Mouse (Mus musculus) neural tube, embryonic 13.5 days (tissue): ENCODE measurements around the gene Th. TPM values are rescaled to one million over a fixed set of nuclear protein-coding genes. Genes with fewer than 3 reads are reported as not detected.

Source experiments
- ATAC-seq: fragments of 200-750 bp; cut with Nextera tagmentation; 2 replicates; pipeline ENCODE4 v1.8.0; 2017; ENCODE audit warnings: low read depth, mild to moderate bottlenecking, moderate TSS enrichment, moderate library complexity
- H3K27ac ChIP-seq: fragments of 300-500 bp; sonication (generic); replicated peaks from 2 replicates; pipeline ENCODE4 v1.5.1; 2015; ENCODE audit warnings: moderate library complexity, mild to moderate bottlenecking, inconsistent platforms
- H3K27me3 ChIP-seq: fragments of 300-500 bp; sonication (generic); 2 replicates; pipeline ENCODE4 v1.6.1; 2015; ENCODE audit warnings: mild to moderate bottlenecking, inconsistent platforms
- H3K36me3 ChIP-seq: fragments of 300-500 bp; sonication (generic); 2 replicates; pipeline ENCODE4 v1.6.1; 2015; ENCODE audit warnings: mild to moderate bottlenecking, inconsistent platforms
- H3K4me1 ChIP-seq: fragments of 300-500 bp; sonication (generic); replicated peaks from 2 replicates; pipeline ENCODE4 v1.6.1; 2015; ENCODE audit warnings: inconsistent platforms
- H3K4me2 ChIP-seq: fragments of 300-500 bp; sonication (generic); 2 replicates; pipeline ENCODE4 v1.6.1; 2015; ENCODE audit warnings: inconsistent platforms, mild to moderate bottlenecking, moderate library complexity
- H3K4me3 ChIP-seq: fragments of 300-500 bp; sonication (generic); 2 replicates; pipeline ENCODE4 v1.5.1; 2015; ENCODE audit warnings: mild to moderate bottlenecking, inconsistent platforms
- H3K9ac ChIP-seq: fragments of 300-500 bp; sonication (generic); 2 replicates; pipeline ENCODE4 v1.6.1; 2015; ENCODE audit warnings: moderate library complexity, mild to moderate bottlenecking, inconsistent platforms
- H3K9me3 ChIP-seq: fragments of 300-500 bp; sonication (generic); 2 replicates; pipeline ENCODE4 v1.6.1; 2016; ENCODE audit warnings: inconsistent platforms
- WGBS: fragments of 180-500 bp; shearing (Covaris S2); methylation state at CpG from one replicate; pipeline ENCODE4 v1.1.7; 2015; 5-methylcytosine and 5-hydroxymethylcytosine counted together
- polyA plus RNA-seq: library from polyadenylated mRNA; unstranded; fragments of >200 nt; fragmentation: Nextera tagmentation; extraction: Ambion mirVana; gene quantifications from 2 replicates; pipeline ENCODE4 v1.2.1, GENCODE M21; 2015

The Th gene
- 69.6 and 98.6 TPM in 2 replicates for polyA plus RNA-seq

DNA sequence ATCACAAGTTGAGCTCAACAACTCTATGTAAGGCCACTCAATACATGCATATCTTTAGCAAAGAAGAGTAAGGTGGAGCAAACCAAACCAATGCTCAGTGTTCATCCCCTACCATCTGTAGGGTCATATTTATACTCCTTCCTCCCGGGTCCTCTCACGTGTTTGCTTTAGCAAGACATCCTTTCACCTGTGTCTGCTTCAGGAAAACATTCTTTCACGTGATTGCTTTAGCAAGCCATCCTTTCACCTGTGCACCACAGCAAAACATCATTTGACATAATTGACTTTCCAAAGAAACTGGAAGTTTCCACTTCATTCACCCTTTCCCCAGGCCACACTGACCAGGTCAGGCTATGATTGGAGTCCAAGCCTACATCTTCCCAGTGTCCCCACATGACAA, at the start of gene Th:
Th (minus strand) TSS at position 101 of the 400 bp plus-strand sequence.
- Histone ChIP-seq H3K4me2 (no peak within 1 kb of the TSS), H3K4me1 (no peaks in the 10 kb centered on the region), H3K36me3 (no peaks in the 10 kb centered on the region), H3K9ac (no peak within 1 kb of the TSS), H3K9me3 (no peaks in the 10 kb centered on the region), H3K27ac (no peak within 1 kb of the TSS), H3K4me3 (no peak within 1 kb of the TSS), H3K27me3 (no peaks in the 10 kb centered on the region)
- no peak for ATAC-seq
- WGBS: 80% methylated on average over 3 of the region's 3 CpGs

DNA sequence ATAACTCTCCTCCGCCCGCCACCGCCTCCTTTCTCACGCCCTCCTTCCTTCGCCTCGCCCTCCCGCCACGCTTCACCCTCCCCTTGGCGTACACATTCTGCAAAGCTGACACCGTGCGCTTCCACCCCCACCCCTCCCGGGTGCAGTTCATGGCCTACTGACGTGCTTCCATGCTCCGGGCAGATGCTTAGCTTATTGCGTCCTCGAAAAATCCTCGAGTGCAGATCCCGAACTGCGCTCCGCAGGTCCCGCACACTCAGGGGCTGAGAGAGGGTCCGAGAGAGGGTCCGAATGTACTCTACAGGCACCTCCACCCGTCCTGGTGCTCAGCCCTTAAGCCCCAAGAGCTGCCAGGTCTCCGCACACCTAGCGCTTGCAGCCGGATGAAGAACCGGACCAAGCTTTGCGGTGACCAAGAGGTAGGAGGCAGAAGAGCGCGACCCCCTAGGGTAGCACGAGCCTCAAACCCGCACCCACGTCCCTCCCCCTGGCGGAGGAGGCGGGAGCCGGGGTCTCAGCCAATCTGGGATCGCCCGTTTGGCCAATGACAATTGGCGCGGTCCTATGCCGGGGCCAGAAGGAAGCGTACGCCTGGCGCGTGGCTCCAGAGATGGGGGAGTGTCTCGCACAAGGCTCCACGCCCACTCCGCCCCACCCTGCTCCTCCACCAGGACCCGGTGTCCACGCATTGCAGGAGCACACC, 38.0 kb upstream of the Th start, which contains the start of gene Ascl2:
Ascl2 (minus strand) TSS at position 456 of the 703 bp plus-strand sequence.
- H3K4me1 ChIP-seq: peaks cover 25% of the 10 kb centered on the region
- peak within 1 kb of the TSS; percentile 88 for H3K4me2 ChIP-seq
- WGBS: 1% methylated on average over 50 of the region's 51 CpGs
- peak; percentile 60 for ATAC-seq
- H3K36me3 ChIP-seq: no peaks in the 10 kb centered on the region
- H3K27ac ChIP-seq: no peak within 1 kb of the TSS
- peak within 1 kb of the TSS; percentile 46 for H3K9ac ChIP-seq
- peak within 1 kb of the TSS; percentile 44 for H3K4me3 ChIP-seq
- H3K9me3 ChIP-seq: no peaks in the 10 kb centered on the region
- peaks cover 85% of the 10 kb centered on the region for H3K27me3 ChIP-seq

DNA sequence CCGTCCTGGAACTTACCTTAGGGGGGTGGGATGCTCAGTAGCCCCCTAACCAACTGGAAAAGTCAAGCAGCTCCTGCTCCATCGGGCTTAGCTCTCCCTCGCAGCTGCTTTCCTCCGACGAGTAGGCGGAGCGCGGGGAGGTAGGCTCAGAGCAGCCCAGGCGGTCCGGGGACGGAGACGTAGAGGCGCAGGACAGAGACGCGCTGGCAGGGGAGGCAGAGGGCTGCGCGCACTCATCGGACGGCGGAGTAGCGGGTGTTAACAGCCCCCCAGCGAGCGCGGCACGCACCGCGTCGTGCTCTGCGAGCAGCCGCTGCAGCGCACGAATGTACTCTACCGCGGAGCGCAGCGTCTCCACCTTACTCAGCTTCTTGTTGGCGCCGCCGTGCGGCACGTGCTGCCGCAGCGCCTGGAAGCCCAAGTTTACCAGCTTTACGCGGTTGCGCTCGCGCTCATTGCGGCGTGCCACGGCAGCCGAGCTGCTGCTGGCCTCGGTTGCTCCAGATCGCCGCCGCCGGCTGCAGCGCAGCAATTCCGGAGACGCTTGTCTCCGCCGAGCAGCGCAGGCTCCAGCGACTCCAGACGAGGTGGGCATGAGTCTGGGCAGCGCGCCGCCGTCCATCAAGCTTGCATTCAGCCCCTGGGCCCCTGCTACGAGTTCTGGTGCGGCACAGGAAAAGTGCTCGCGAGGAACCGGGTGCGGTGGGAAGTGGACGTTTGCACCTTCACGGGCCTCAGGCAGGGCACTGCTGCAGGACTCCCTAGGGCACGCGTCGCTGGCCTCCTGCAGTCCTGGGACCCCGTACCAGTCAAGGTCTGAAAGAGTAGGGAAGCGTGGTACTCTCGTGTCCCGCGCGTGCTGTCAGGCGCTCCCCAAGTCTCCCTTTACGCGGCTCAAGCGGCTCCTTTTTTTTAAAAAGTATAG, 37.2 kb upstream of the Th start:
- Histone ChIP-seq H3K27ac (no peak overlapping the region), H3K36me3 (no peaks in the 10 kb centered on the region), H3K9me3 (no peaks in the 10 kb centered on the region), H3K27me3 (peaks cover 85% of the 10 kb centered on the region), H3K4me3 (peak overlapping the region; percentile 44), H3K9ac (peak overlapping the region; percentile 46), H3K4me2 (peak overlapping the region; percentile 88), H3K4me1 (peaks cover 25% of the 10 kb centered on the region)
- peak; percentile 88 for ATAC-seq
- under 1% methylated on average over 90 of the region's 90 CpGs for WGBS

DNA sequence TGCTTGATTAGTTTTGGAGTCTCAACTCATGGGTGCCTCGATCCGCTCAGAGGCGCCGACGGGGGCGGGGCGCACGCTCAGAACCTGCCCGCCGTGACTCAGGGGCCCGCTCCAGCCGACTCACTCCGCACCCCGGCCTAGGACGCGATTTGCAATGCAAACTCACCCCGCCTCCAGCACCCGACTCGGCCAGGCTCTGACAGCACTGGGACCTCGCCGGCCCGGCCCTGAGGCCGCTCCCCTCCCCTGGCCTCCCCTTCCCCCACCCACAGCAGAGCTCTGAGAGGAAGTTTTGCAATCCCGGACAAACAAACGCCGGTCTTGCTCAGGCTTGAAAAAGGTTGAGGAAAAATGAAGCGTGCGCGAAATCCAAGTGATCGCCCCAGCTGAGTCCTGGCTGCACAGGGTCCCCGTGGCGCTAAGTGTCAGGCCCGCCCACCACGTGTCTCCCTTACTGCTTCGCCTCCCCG, 36.5 kb upstream of the Th start:
- Histone ChIP-seq H3K27ac (no peak overlapping the region), H3K36me3 (no peaks in the 10 kb centered on the region), H3K9me3 (no peaks in the 10 kb centered on the region), H3K4me3 (peak overlapping the region; percentile 44), H3K4me2 (peak overlapping the region; percentile 88), H3K9ac (peak overlapping the region; percentile 46), H3K27me3 (peaks cover 84% of the 10 kb centered on the region), H3K4me1 (peaks cover 25% of the 10 kb centered on the region)
- under 1% methylated on average over 36 of the region's 36 CpGs for WGBS
- ATAC-seq: no peak

DNA sequence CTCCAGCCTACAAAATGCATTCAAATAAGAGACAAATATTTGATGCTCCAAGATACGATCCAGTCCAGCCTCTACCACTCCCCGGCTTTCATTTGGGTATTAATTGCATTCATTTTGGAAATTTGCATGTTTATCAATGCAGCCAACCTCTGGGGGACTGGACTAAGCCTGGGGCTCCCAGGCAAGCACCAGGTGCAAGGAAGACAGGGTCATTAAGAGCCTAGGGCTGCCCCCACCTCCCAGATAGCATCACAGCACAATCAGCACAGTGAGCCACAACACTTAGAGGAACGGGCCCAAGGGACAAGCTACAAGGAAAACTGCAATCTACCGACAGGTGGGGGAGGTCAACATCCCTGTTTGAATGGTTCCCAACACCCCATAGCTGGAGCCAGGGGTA, 28.8 kb upstream of the Th start:
- Histone ChIP-seq H3K27ac (no peak overlapping the region), H3K9ac (no peak overlapping the region), H3K4me3 (no peak overlapping the region), H3K4me2 (no peak overlapping the region), H3K36me3 (no peaks in the 10 kb centered on the region), H3K9me3 (no peaks in the 10 kb centered on the region), H3K4me1 (0 out of 2 replicates have a peak, but pooled peaks cover 9% of the 10 kb centered on the region), H3K27me3 (peaks cover 14% of the 10 kb centered on the region)
- 45% methylated on average over 4 of the region's 4 CpGs for WGBS
- no peak for ATAC-seq

DNA sequence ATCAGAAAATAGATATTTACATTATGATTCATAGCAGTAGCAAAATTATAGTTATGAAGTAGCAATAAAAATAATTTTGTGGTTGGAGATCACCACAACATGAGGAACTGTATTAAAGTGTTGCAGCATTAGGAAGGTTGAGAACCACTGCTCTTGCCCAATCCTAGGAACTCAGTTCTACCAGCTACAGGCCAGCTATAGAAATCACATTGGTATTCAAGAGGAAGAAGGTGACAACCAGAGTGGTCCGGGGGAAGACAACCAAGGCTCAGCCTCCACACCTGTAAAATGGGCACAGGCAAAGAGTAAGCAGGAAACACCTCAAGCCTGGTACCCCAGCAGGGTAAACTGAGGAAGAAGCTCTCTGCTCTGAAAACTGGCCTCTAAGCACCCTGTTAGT, 27.9 kb upstream of the Th start:
- H3K27me3 ChIP-seq: peaks cover 6% of the 10 kb centered on the region
- H3K36me3 ChIP-seq: no peaks in the 10 kb centered on the region
- H3K4me3 ChIP-seq: no peak overlapping the region
- no peaks in the 10 kb centered on the region for H3K9me3 ChIP-seq
- 86% methylated on average over 1 of the region's 1 CpGs for WGBS
- ATAC-seq: no peak
- H3K4me1 ChIP-seq: 0 out of 2 replicates have a peak, but pooled peaks cover 9% of the 10 kb centered on the region
- no peak overlapping the region for H3K9ac ChIP-seq
- H3K4me2 ChIP-seq: no peak overlapping the region
- H3K27ac ChIP-seq: no peak overlapping the region

DNA sequence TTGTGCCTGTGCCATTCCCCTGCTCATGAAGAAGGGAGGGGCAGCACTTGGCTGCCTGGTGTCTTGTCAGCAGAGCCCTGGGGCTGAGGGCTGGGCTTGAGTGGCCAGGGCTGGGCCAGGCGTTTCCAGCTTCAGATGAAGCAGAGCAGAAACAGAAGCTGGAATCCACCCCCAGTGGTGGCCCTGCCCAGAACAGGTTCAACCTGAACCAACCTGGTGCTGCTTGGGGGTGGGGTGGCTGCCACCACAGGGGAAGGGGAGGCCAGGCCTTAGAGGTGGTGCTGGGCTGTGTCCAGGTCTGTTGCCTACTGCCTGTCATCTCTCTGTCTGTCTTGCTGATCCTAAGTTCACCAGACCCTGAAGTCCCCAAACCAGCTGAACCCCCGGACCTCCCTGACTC, 25.1 kb upstream of the Th start:
- ATAC-seq: no peak
- Histone ChIP-seq H3K9me3 (no peaks in the 10 kb centered on the region), H3K36me3 (no peaks in the 10 kb centered on the region), H3K4me1 (0 out of 2 replicates have a peak, but pooled peaks cover 8% of the 10 kb centered on the region), H3K9ac (no peak overlapping the region), H3K4me3 (no peak overlapping the region), H3K27me3 (no peaks in the 10 kb centered on the region), H3K4me2 (no peak overlapping the region), H3K27ac (no peak overlapping the region)
- whole genome bisulfite sequencing: 80% methylated on average over 2 of the region's 2 CpGs

DNA sequence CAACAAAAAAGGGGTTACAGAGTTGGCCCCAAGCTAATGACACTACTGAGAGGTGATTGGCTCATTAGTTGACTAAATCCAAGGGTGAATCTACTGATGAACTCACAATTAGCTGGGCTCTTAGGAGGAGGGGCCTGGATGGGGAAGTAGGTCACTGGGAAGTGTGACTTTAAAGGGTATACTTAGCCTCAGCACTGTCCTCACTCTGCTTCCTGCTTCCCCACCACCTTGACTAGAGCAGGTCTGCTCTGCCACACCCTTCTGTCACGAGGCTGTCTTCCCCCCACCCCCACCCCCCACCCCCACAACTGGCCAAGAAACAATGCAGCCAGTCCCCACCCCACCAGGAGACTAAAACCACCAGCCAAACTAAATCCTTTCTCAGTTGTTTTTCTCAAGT, 18.6 kb upstream of the Th start:
- no peak overlapping the region for H3K4me3 ChIP-seq
- ATAC-seq: no peak
- H3K4me1 ChIP-seq: no peaks in the 10 kb centered on the region
- H3K36me3 ChIP-seq: no peaks in the 10 kb centered on the region
- no peaks in the 10 kb centered on the region for H3K27me3 ChIP-seq
- no peak overlapping the region for H3K9ac ChIP-seq
- no peaks in the 10 kb centered on the region for H3K9me3 ChIP-seq
- no peak overlapping the region for H3K4me2 ChIP-seq
- H3K27ac ChIP-seq: no peak overlapping the region
- 36% methylated on average over 1 of the region's 1 CpGs for WGBS

DNA sequence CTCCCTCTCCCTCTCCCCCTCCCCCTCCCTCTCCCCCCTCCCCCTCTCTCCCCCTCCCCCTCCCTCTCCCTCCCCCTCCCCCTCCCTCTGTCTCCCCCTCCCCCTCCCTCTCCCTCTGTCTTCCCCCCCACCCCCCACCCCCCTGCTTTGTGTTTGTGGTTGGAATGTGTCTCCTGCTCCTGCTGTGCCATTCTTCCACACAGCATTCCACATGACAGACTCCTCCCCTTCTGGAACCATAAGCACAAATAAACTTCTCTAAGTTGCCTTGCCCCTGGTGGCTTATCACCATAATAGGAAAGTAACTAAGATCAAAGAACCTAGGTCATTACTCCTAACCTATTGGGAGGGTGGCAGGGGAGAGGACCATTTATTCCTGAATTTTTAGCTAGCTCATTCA, 6.7 kb upstream of the Th start:
- Histone ChIP-seq H3K27me3 (no peaks in the 10 kb centered on the region), H3K4me2 (no peak overlapping the region), H3K4me3 (no peak overlapping the region), H3K9ac (no peak overlapping the region), H3K36me3 (no peaks in the 10 kb centered on the region), H3K9me3 (no peaks in the 10 kb centered on the region), H3K27ac (no peak overlapping the region), H3K4me1 (no peaks in the 10 kb centered on the region)
- no peak for ATAC-seq

DNA sequence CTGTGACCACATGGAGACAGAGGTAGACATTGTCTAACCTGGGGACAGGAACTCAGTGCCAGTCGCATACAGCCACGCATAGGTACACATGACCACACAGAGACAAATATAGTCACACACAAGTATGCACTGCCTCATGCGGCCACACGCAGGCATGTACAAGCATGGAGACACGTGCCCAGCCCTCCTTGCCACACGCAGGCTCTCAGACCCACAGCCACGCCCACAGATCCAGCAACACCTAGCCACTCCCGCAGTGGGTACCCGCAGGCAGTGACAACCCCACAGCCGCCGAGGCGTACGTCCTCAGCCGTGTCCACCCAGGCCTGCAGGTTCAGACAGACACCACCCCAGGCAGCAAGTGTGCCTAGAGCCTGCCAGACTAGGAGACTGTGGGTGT, 4.8 kb upstream of the Th start:
- no peaks in the 10 kb centered on the region for H3K4me1 ChIP-seq
- no peak overlapping the region for H3K4me3 ChIP-seq
- no peak overlapping the region for H3K9ac ChIP-seq
- H3K36me3 ChIP-seq: no peaks in the 10 kb centered on the region
- H3K4me2 ChIP-seq: no peak overlapping the region
- no peak overlapping the region for H3K27ac ChIP-seq
- 92% methylated on average over 14 of the region's 14 CpGs for WGBS
- H3K27me3 ChIP-seq: no peaks in the 10 kb centered on the region
- no peaks in the 10 kb centered on the region for H3K9me3 ChIP-seq
- ATAC-seq: no peak

DNA sequence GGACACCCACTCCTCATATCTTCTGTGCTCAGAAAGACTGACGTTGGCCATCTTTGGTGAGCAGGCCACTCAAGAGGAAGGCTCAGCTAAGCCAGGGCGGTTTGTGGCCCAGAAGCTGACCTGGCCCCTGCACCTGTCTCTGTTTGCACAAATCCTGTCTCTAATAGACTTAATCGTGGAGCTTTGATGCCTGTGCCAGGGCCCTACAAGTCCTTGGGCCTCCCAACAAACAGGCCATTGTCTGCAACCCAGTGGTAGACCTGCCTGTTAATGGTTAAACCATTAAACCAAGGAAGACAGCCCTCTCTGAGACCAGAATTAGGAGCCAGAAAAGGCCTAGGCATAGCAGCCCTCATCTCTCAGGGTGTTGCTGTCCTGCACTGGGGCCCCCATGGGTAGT, 1.5 kb upstream of the Th start:
- ATAC-seq: no peak
- Histone ChIP-seq H3K36me3 (no peaks in the 10 kb centered on the region), H3K9me3 (no peaks in the 10 kb centered on the region), H3K4me3 (no peak overlapping the region), H3K27me3 (no peaks in the 10 kb centered on the region), H3K27ac (no peak overlapping the region), H3K4me1 (no peaks in the 10 kb centered on the region), H3K9ac (no peak overlapping the region), H3K4me2 (no peak overlapping the region)
- 60% methylated on average over 3 of the region's 3 CpGs for WGBS

DNA sequence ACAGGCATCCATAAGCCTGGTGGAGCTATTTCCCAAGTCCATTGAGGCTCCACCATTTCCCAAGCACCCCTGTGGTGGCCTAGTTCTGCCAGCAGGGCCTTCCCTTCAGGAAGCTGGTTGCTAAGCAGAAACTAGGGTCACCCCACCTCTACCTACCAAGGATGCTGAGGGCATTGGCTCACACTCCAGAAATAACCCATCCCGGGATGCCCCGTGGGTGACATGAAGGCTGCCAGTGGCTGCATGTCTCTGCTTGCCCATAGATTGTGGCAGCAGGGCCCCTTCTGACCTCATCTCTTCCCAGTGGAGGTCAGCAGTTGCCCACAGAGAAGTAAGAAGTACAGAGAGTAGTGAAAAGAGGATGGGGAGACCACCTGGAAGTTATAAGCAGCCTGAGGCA, 1.4 kb downstream of the Th start:
- no peaks in the 10 kb centered on the region for H3K9me3 ChIP-seq
- H3K27me3 ChIP-seq: no peaks in the 10 kb centered on the region

More for the DNA sequence above, 1.4 kb downstream of the Th start:
- no peak overlapping the region for H3K4me2 ChIP-seq
- no peak overlapping the region for H3K27ac ChIP-seq
- H3K9ac ChIP-seq: no peak overlapping the region
- H3K36me3 ChIP-seq: no peaks in the 10 kb centered on the region
- H3K4me1 ChIP-seq: no peaks in the 10 kb centered on the region
- no peak overlapping the region for H3K4me3 ChIP-seq
- ATAC-seq: no peak
- WGBS: 82% methylated on average over 2 of the region's 2 CpGs
